Mouse (Mus musculus): ENCODE data around the gene Phyhd1. TPM values are rescaled to one million over a fixed set of nuclear protein-coding genes. Genes with fewer than 3 reads are reported as not detected.

Gene Phyhd1
- polyA plus RNA-seq, 1 experiment = 11.4 TPM

DNA sequence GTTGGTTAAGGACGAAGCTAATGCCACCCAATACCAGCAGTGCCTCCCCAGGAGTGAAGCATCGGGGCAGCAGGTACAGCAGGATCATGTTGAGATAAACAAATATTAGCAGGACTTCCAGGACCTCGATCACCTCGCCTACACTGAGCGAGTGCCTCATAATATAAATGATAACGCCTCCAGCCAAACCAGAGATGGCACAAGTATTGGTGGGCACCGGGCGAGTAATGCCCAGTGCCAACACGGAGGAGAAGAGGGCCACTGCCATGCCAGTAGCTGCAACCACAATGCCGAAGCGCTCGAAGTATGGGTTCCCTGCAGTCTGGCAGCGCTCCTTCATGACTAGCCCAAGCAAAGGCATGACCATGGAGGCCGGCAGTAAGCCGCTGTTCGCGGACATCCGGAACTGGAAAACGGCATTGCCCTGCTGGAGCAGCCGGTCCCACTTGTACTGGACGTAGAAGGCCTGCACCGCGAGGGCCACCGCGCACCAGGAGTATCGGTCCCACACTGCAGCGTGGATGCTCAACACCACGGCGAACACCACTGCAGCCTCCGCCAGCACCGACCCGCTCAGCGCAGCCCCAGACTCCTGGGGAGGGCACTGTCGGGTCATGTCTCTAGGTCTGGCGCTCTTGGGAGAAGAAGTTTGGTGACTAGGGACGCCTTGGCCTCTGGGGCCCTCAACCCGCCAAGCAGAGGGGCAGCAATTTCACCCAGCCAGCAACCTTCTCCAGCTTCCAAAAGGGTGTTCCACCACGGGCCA, 19.6 kb downstream of the Phyhd1 start:
- Histone ChIP-seq H3K9me3 (replicated peaks; ENCODE audit: control insufficient read depth, insufficient read depth, low read length, poor library complexity, severe bottlenecking) (no peaks in the 10 kb centered on the region), H3K36me3 (ENCODE audit: control insufficient read depth, insufficient read depth, low read length, poor library complexity, severe bottlenecking) (no peaks in the 10 kb centered on the region), H3K4me3 (ENCODE audit: low read depth, low read length) (peak overlapping the region; percentile 95), H3K4me1 (ENCODE audit: control insufficient read depth, insufficient read depth, low read length) (peaks cover 3% of the 10 kb centered on the region), H3K27ac (ENCODE audit: insufficient read depth, low read length) (no peak overlapping the region), H3K27me3 (ENCODE audit: control insufficient read depth, insufficient read depth, low read length, poor library complexity, severe bottlenecking) (no peaks in the 10 kb centered on the region), H3K9ac (ENCODE audit: low read depth, poor library complexity, severe bottlenecking) (peak overlapping the region; percentile 86)
- no peak for TF ChIP-seq POLR2A (IDR thresholded peaks at IDR 0.05; ENCODE audit: insufficient read depth, low read length)
- no peak for TF ChIP-seq EP300 (IDR thresholded peaks at IDR 0.05; ENCODE audit: insufficient read depth, low read depth, low read length)
- TF ChIP-seq CTCF (IDR thresholded peaks at IDR 0.05; ENCODE audit: low read depth, low read length) = no peak

DNA sequence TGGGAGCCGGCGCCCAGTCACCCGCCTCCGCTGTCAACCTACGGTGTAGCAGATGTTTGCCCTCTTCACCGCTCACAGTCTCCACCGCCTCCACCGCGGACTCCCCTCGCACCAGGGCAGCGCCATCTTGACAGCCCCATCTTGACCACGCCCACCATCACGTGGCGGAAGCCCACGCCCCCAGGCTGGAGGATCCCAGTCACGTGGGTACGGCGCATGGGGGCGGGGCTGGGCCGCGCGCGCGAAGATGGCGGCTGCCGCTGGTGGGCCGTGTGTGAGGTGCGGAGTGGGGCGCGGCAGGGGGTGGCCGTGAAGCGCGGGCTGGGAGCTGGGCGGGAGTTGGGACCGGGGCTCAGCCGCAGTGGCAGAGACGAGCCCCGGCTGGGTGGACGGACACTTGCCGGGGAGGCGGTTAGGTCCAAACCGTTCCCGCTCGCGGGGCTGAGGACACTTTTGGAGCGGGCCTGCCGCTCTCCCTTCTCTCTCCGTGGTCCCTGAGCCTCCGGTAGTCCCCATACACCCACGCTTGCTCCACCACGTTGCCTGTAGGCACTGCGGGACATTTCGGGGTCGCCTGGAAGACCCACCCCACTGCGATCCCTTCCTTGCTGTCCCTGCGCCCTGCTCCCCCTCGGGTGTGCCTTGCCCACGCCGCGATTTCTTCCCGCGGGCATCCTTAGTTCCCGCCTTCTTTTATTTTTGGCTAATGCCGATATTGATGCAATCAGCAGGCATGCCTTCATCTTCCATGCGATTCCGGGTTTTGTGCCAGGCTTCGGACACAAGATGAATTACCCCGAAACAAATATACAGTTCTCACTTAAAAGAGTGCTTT, 20.4 kb downstream of the Phyhd1 start, which contains the start of the genes Dolk and Nup188:
Gene Dolk, minus strand, starts transcription at position 143 of the 835 bp plus-strand sequence.
Gene Nup188, plus strand, starts transcription at position 206 of the 835 bp plus-strand sequence.
- H3K4me1 ChIP-seq (ENCODE audit: control insufficient read depth, insufficient read depth, low read length) = peaks cover 3% of the 10 kb centered on the region

DNA sequence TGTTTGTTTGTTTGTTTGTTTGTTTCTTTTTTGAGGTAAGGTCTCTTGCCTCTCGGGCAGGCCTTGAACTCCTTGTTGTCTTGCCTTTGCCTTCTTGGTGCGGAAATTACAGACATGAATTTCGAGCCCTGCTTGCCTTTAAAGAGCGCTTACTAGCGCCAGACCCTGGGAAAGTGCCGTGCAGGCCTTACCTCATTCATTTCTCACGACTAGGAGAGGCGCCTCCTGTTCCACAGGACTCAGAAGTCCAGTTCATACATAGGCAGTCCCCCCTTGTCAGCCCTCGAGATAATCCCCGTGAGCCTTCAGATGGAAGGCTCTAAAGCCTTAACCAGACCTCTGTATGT, 21.0 kb downstream of the Phyhd1 start:
- peak overlapping the region; percentile 86 for H3K9ac ChIP-seq (ENCODE audit: low read depth, poor library complexity, severe bottlenecking)
- no peaks in the 10 kb centered on the region for H3K36me3 ChIP-seq (ENCODE audit: control insufficient read depth, insufficient read depth, low read length, poor library complexity, severe bottlenecking)
- no peaks in the 10 kb centered on the region for H3K27me3 ChIP-seq (ENCODE audit: control insufficient read depth, insufficient read depth, low read length, poor library complexity, severe bottlenecking)
- peaks cover 3% of the 10 kb centered on the region for H3K4me1 ChIP-seq (ENCODE audit: control insufficient read depth, insufficient read depth, low read length)
- H3K9me3 ChIP-seq (replicated peaks; ENCODE audit: control insufficient read depth, insufficient read depth, low read length, poor library complexity, severe bottlenecking) = no peaks in the 10 kb centered on the region
- H3K4me3 ChIP-seq (ENCODE audit: low read depth, low read length) = peak overlapping the region; percentile 95
- TF ChIP-seq EP300 (IDR thresholded peaks at IDR 0.05; ENCODE audit: insufficient read depth, low read depth, low read length) = no peak
- no peak for TF ChIP-seq POLR2A (IDR thresholded peaks at IDR 0.05; ENCODE audit: insufficient read depth, low read length)
- no peak for TF ChIP-seq CTCF (IDR thresholded peaks at IDR 0.05; ENCODE audit: low read depth, low read length)
- H3K27ac ChIP-seq (ENCODE audit: insufficient read depth, low read length) = no peak overlapping the region

More for the DNA sequence above, 20.4 kb downstream of the Phyhd1 start, which contains the start of the genes Dolk and Nup188:
- H3K27me3 ChIP-seq (ENCODE audit: control insufficient read depth, insufficient read depth, low read length, poor library complexity, severe bottlenecking) = no peaks in the 10 kb centered on the region
- no peaks in the 10 kb centered on the region for H3K9me3 ChIP-seq (replicated peaks; ENCODE audit: control insufficient read depth, insufficient read depth, low read length, poor library complexity, severe bottlenecking)
- H3K36me3 ChIP-seq (ENCODE audit: control insufficient read depth, insufficient read depth, low read length, poor library complexity, severe bottlenecking) = no peaks in the 10 kb centered on the region
- H3K9ac ChIP-seq (ENCODE audit: low read depth, poor library complexity, severe bottlenecking) = peak within 1 kb of the TSS; percentile 86
- H3K4me3 ChIP-seq (ENCODE audit: low read depth, low read length) = peak within 1 kb of the TSS; percentile 95
- H3K27ac ChIP-seq (ENCODE audit: insufficient read depth, low read length) = no peak within 1 kb of the TSS
- TF ChIP-seq EP300 (IDR thresholded peaks at IDR 0.05; ENCODE audit: insufficient read depth, low read depth, low read length) = peak; percentile 73; the same call in 1 of the 2 replicates
- TF ChIP-seq POLR2A (IDR thresholded peaks at IDR 0.05; ENCODE audit: insufficient read depth, low read length) = peak; percentile 88
- TF ChIP-seq CTCF (IDR thresholded peaks at IDR 0.05; ENCODE audit: low read depth, low read length) = no peak

DNA sequence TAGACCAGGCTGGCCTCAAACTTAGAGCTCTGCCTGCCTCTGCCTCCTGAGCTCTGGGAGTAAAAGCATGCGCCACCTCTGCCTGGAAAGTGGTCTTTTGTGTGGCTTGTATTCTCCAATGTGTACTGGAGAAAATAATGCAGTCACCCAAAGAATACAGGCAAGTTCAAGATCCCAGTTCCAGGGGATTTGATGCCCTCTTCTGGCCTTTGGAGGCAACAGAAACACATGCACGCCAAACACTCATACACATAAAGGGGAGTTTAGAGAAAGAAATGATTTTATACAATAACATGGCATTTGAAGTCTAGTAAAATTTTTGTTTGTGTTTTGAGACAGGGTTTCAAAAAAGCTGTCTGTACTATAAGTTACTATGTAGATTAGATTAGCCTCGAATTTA, 33.5 kb downstream of the Phyhd1 start:
- H3K27me3 ChIP-seq (ENCODE audit: control insufficient read depth, insufficient read depth, low read length, poor library complexity, severe bottlenecking) = no peaks in the 10 kb centered on the region

GRCm38 (mm10) chr2:30299966-30300365, 34.0 kb downstream of the Phyhd1 start:
- H3K27me3 ChIP-seq (ENCODE audit: control insufficient read depth, insufficient read depth, low read length, poor library complexity, severe bottlenecking) = no peaks in the 10 kb centered on the region
- H3K27ac ChIP-seq (ENCODE audit: insufficient read depth, low read length) = no peak overlapping the region
- no peaks in the 10 kb centered on the region for H3K9me3 ChIP-seq (replicated peaks; ENCODE audit: control insufficient read depth, insufficient read depth, low read length, poor library complexity, severe bottlenecking)
- TF ChIP-seq CTCF (IDR thresholded peaks at IDR 0.05; ENCODE audit: low read depth, low read length) (no peak), POLR2A (IDR thresholded peaks at IDR 0.05; ENCODE audit: insufficient read depth, low read length) (no peak), EP300 (IDR thresholded peaks at IDR 0.05; ENCODE audit: insufficient read depth, low read depth, low read length) (no peak)
- H3K9ac ChIP-seq (ENCODE audit: low read depth, poor library complexity, severe bottlenecking) = no peak overlapping the region
- H3K36me3 ChIP-seq (ENCODE audit: control insufficient read depth, insufficient read depth, low read length, poor library complexity, severe bottlenecking) = peaks cover 73% of the 10 kb centered on the region
- H3K4me3 ChIP-seq (ENCODE audit: low read depth, low read length) = no peak overlapping the region
- H3K4me1 ChIP-seq (ENCODE audit: control insufficient read depth, insufficient read depth, low read length) = no peaks in the 10 kb centered on the region

More for the DNA sequence above, 33.5 kb downstream of the Phyhd1 start:
- H3K9me3 ChIP-seq (replicated peaks; ENCODE audit: control insufficient read depth, insufficient read depth, low read length, poor library complexity, severe bottlenecking) = no peaks in the 10 kb centered on the region
- no peaks in the 10 kb centered on the region for H3K4me1 ChIP-seq (ENCODE audit: control insufficient read depth, insufficient read depth, low read length)
- H3K9ac ChIP-seq (ENCODE audit: low read depth, poor library complexity, severe bottlenecking) = no peak overlapping the region
- no peak overlapping the region for H3K27ac ChIP-seq (ENCODE audit: insufficient read depth, low read length)
- TF ChIP-seq EP300 (IDR thresholded peaks at IDR 0.05; ENCODE audit: insufficient read depth, low read depth, low read length) = no peak
- H3K36me3 ChIP-seq (ENCODE audit: control insufficient read depth, insufficient read depth, low read length, poor library complexity, severe bottlenecking) = peaks cover 69% of the 10 kb centered on the region
- H3K4me3 ChIP-seq (ENCODE audit: low read depth, low read length) = no peak overlapping the region

Data from ES-Bruce4 (cell line).